Mouse (Mus musculus) neural tube, embryonic 13.5 days (tissue): ENCODE measurements around the gene Serpina3a. TPM values are rescaled to one million over a fixed set of nuclear protein-coding genes. Genes with fewer than 3 reads are reported as not detected.
"Not testable (repeated sequence)": the region's sequence is repeated elsewhere in the genome, so short reads cannot be mapped to it uniquely, and the experiment has no call there.

Experiments used
- ATAC-seq: fragments of 200-750 bp; cut with Nextera tagmentation; 2 replicates; pipeline ENCODE4 v1.8.0; 2017; ENCODE audit warnings: low read depth, mild to moderate bottlenecking, moderate TSS enrichment, moderate library complexity
- H3K27ac ChIP-seq: fragments of 300-500 bp; sonication (generic); replicated peaks from 2 replicates; pipeline ENCODE4 v1.5.1; 2015; ENCODE audit warnings: moderate library complexity, mild to moderate bottlenecking, inconsistent platforms
- H3K27me3 ChIP-seq: fragments of 300-500 bp; sonication (generic); 2 replicates; pipeline ENCODE4 v1.6.1; 2015; ENCODE audit warnings: mild to moderate bottlenecking, inconsistent platforms
- H3K36me3 ChIP-seq: fragments of 300-500 bp; sonication (generic); 2 replicates; pipeline ENCODE4 v1.6.1; 2015; ENCODE audit warnings: mild to moderate bottlenecking, inconsistent platforms
- H3K4me1 ChIP-seq: fragments of 300-500 bp; sonication (generic); replicated peaks from 2 replicates; pipeline ENCODE4 v1.6.1; 2015; ENCODE audit warnings: inconsistent platforms
- H3K4me2 ChIP-seq: fragments of 300-500 bp; sonication (generic); 2 replicates; pipeline ENCODE4 v1.6.1; 2015; ENCODE audit warnings: inconsistent platforms, mild to moderate bottlenecking, moderate library complexity
- H3K4me3 ChIP-seq: fragments of 300-500 bp; sonication (generic); 2 replicates; pipeline ENCODE4 v1.5.1; 2015; ENCODE audit warnings: mild to moderate bottlenecking, inconsistent platforms
- H3K9ac ChIP-seq: fragments of 300-500 bp; sonication (generic); 2 replicates; pipeline ENCODE4 v1.6.1; 2015; ENCODE audit warnings: moderate library complexity, mild to moderate bottlenecking, inconsistent platforms
- H3K9me3 ChIP-seq: fragments of 300-500 bp; sonication (generic); 2 replicates; pipeline ENCODE4 v1.6.1; 2016; ENCODE audit warnings: inconsistent platforms
- WGBS: fragments of 180-500 bp; shearing (Covaris S2); methylation state at CpG from one replicate; pipeline ENCODE4 v1.1.7; 2015; 5-methylcytosine and 5-hydroxymethylcytosine counted together
- polyA plus RNA-seq: library from polyadenylated mRNA; unstranded; fragments of >200 nt; fragmentation: Nextera tagmentation; extraction: Ambion mirVana; gene quantifications from 2 replicates; pipeline ENCODE4 v1.2.1, GENCODE M21; 2015

Gene Serpina3a
- polyA plus RNA-seq = not detected in 2 replicates

- not testable (repeated sequence) for H3K27ac ChIP-seq, H3K4me3 ChIP-seq, H3K4me1 ChIP-seq, ATAC-seq, H3K4me2 ChIP-seq, H3K36me3 ChIP-seq, H3K9me3 ChIP-seq, H3K27me3 ChIP-seq, H3K9ac ChIP-seq
- 94% methylated on average over 11 of the region's 11 CpGs for WGBS
Observed at GRCm38 (mm10) chr12:104112333-104112732, at the start of gene Serpina3a. Gene Serpina3a (plus strand): TSS chr12:104112724.

GRCm38 (mm10) chr12:104064532-104064931 is 48.0 kb upstream of the Serpina3a start:
- Histone ChIP-seq H3K9ac (no peak overlapping the region), H3K4me2 (no peak overlapping the region), H3K27me3 (no peaks in the 10 kb centered on the region), H3K4me3 (no peak overlapping the region), H3K36me3 (no peaks in the 10 kb centered on the region), H3K27ac (no peak overlapping the region), H3K4me1 (peaks cover 16% of the 10 kb centered on the region), H3K9me3 (no peaks in the 10 kb centered on the region)
- 71% methylated on average over 4 of the region's 4 CpGs for WGBS
- ATAC-seq = no peak

- no peak overlapping the region for H3K9ac ChIP-seq
- no peaks in the 10 kb centered on the region for H3K9me3 ChIP-seq
- H3K4me3 ChIP-seq = no peak overlapping the region
- no peak overlapping the region for H3K27ac ChIP-seq
- no peak for ATAC-seq
- 76% methylated on average over 4 of the region's 4 CpGs for WGBS
- no peak overlapping the region for H3K4me2 ChIP-seq
- H3K36me3 ChIP-seq = no peaks in the 10 kb centered on the region
- H3K4me1 ChIP-seq = peaks cover 16% of the 10 kb centered on the region
- H3K27me3 ChIP-seq = no peaks in the 10 kb centered on the region
Observed at GRCm38 (mm10) chr12:104064996-104065395, 47.5 kb upstream of the Serpina3a start.

DNA sequence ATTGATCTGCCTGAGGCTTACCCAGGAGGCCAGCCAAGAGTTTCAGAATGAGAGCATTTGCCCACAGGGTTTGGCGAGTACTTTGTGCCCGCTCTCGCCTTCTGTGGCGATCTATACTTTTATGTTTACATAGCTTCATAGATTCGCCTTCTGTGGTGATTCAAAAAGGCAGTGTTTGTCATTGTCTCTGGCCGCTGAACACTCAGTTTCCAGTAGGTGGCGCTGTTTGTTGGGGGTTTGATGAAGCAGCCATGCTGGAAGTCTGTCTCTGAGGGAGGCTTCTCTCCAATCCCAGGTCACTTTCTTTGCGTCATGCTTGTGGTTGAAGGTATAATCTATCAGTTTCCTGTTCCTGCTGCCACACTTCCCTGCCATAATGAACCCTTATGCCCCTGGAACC is 46.3 kb upstream of the Serpina3a start:
- H3K9ac ChIP-seq = no peak overlapping the region
- H3K4me2 ChIP-seq = no peak overlapping the region
- H3K36me3 ChIP-seq = no peaks in the 10 kb centered on the region
- peaks cover 16% of the 10 kb centered on the region for H3K4me1 ChIP-seq
- no peak overlapping the region for H3K4me3 ChIP-seq
- H3K27me3 ChIP-seq = no peaks in the 10 kb centered on the region
- WGBS = 21% methylated on average over 8 of the region's 8 CpGs
- no peaks in the 10 kb centered on the region for H3K9me3 ChIP-seq
- no peak overlapping the region for H3K27ac ChIP-seq
- no peak for ATAC-seq

- peak overlapping the region; percentile 57 for H3K9ac ChIP-seq
- peak overlapping the region; percentile 36 for H3K4me3 ChIP-seq
- H3K27ac ChIP-seq = peak overlapping the region; percentile 69
- 31% methylated on average over 4 of the region's 4 CpGs for WGBS
- H3K36me3 ChIP-seq = no peaks in the 10 kb centered on the region
- peak; percentile 74 for ATAC-seq
- H3K4me1 ChIP-seq = peaks cover 16% of the 10 kb centered on the region
- H3K4me2 ChIP-seq = peak overlapping the region; percentile 48
- H3K9me3 ChIP-seq = no peaks in the 10 kb centered on the region
- no peaks in the 10 kb centered on the region for H3K27me3 ChIP-seq
Observed at GRCm38 (mm10) chr12:104067549-104067948, 45.0 kb upstream of the Serpina3a start.

- ATAC-seq = peak; percentile 40; the same call in 1 of the 2 replicates
- Histone ChIP-seq H3K4me2 (no peak overlapping the region), H3K36me3 (no peaks in the 10 kb centered on the region), H3K27ac (no peak overlapping the region), H3K27me3 (no peaks in the 10 kb centered on the region), H3K4me1 (peaks cover 16% of the 10 kb centered on the region), H3K9me3 (no peaks in the 10 kb centered on the region), H3K4me3 (no peak overlapping the region), H3K9ac (no peak overlapping the region)
- WGBS = 15% methylated on average over 2 of the region's 2 CpGs
Observed at GRCm38 (mm10) chr12:104069620-104070019, 42.9 kb upstream of the Serpina3a start.

DNA sequence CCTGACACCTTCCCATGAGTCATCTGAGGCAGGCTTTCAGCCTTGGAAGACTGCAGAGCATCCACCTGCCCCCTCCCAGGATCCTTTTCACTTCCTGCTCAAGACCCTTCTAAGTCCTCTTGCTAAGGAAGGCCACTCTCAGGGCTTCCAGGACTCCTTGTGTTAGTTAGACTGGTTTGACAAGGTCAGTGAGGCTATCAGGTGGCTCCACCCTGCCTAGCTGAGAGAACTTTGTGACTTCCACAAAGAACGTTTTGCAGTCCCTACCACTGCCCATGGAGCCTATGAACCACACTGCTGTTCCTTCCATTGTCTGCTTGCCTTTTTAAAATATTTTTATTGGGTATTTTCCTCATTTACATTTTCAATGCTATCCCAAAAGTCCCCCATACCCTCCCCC is 40.8 kb upstream of the Serpina3a start:
- no peak overlapping the region for H3K27ac ChIP-seq
- WGBS = 45% methylated on average over 1 of the region's 1 CpGs
- no peak overlapping the region for H3K4me2 ChIP-seq
- ATAC-seq = no peak
- no peak overlapping the region for H3K9ac ChIP-seq
- H3K36me3 ChIP-seq = no peaks in the 10 kb centered on the region
- no peaks in the 10 kb centered on the region for H3K9me3 ChIP-seq
- no peak overlapping the region for H3K4me3 ChIP-seq
- H3K4me1 ChIP-seq = peaks cover 11% of the 10 kb centered on the region
- no peaks in the 10 kb centered on the region for H3K27me3 ChIP-seq

- Histone ChIP-seq H3K4me2 (no peak overlapping the region), H3K9me3 (no peaks in the 10 kb centered on the region), H3K27me3 (no peaks in the 10 kb centered on the region), H3K4me3 (no peak overlapping the region), H3K27ac (no peak overlapping the region), H3K36me3 (no peaks in the 10 kb centered on the region), H3K4me1 (peaks cover 5% of the 10 kb centered on the region; the same call in 1 of the 2 replicates), H3K9ac (no peak overlapping the region)
- no peak for ATAC-seq
- 70% methylated on average over 5 of the region's 5 CpGs for WGBS
Observed at GRCm38 (mm10) chr12:104072286-104072685, 40.2 kb upstream of the Serpina3a start.

- Histone ChIP-seq H3K9me3 (no peaks in the 10 kb centered on the region), H3K4me3 (no peak overlapping the region), H3K9ac (no peak overlapping the region), H3K27me3 (no peaks in the 10 kb centered on the region), H3K36me3 (no peaks in the 10 kb centered on the region), H3K27ac (no peak overlapping the region), H3K4me2 (no peak overlapping the region), H3K4me1 (no peaks in the 10 kb centered on the region)
- ATAC-seq = no peak
- WGBS = 76% methylated on average over 2 of the region's 2 CpGs
Observed at GRCm38 (mm10) chr12:104090119-104090518, 22.4 kb upstream of the Serpina3a start.

DNA sequence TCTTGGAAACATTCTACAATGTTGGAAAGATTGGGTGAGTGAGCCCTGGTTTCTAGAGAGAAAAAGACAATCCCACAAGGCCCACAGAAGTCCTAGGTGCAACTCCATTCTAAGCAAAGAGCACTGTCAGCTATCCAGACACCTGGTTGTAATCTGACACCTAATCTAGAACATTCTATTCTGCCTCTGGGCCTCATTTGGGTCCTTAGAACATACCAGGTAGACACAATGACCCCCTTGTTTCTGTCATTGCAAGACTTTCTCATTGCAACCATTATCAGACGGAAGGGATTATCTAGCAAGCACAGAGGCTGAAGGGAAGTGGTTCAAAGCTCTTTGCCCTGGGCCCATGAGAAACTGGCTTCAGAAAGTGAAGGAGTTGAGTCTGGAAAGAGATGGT is 21.2 kb upstream of the Serpina3a start:
- Histone ChIP-seq H3K4me3 (no peak overlapping the region), H3K9ac (no peak overlapping the region), H3K4me2 (no peak overlapping the region), H3K36me3 (no peaks in the 10 kb centered on the region), H3K27ac (no peak overlapping the region), H3K4me1 (no peaks in the 10 kb centered on the region), H3K9me3 (no peaks in the 10 kb centered on the region), H3K27me3 (no peaks in the 10 kb centered on the region)
- no peak for ATAC-seq
- WGBS = 83% methylated on average over 1 of the region's 1 CpGs

GRCm38 (mm10) chr12:104100768-104101167 is 11.8 kb upstream of the Serpina3a start, which contains the start of gene Serpina5:
Gene Serpina5 (plus strand): TSS chr12:104101113.
- H3K4me3 ChIP-seq = no peak within 1 kb of the TSS
- no peaks in the 10 kb centered on the region for H3K36me3 ChIP-seq
- WGBS = 93% methylated on average over 6 of the region's 6 CpGs
- no peak within 1 kb of the TSS for H3K27ac ChIP-seq
- H3K9ac ChIP-seq = no peak within 1 kb of the TSS
- H3K9me3 ChIP-seq = no peaks in the 10 kb centered on the region
- H3K4me1 ChIP-seq = no peaks in the 10 kb centered on the region
- H3K27me3 ChIP-seq = no peaks in the 10 kb centered on the region
- no peak for ATAC-seq
- no peak within 1 kb of the TSS for H3K4me2 ChIP-seq

DNA sequence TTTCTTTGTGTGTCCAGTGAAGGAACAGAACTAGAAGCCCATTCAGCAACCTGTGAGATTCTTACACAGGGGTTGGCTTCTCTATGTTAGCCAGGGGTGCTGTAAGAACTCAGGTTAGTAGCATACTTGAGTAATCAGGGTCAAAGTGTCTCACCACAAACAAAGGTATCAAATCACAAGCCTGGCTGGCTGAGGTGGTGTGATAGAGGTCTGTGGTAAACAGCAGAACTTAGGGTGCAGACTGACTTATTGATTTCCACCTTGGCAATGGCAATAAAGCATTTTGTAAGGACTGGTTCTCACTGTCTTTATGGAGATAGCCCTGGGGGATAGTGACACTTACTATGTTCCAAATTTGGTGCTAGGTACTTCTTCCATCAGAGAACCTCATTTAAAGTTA is 6.7 kb upstream of the Serpina3a start:
- no peaks in the 10 kb centered on the region for H3K9me3 ChIP-seq
- no peaks in the 10 kb centered on the region for H3K27me3 ChIP-seq
- no peak overlapping the region for H3K4me3 ChIP-seq
- H3K9ac ChIP-seq = no peak overlapping the region
- ATAC-seq = no peak
- no peaks in the 10 kb centered on the region for H3K36me3 ChIP-seq
- H3K4me1 ChIP-seq = no peaks in the 10 kb centered on the region
- no peak overlapping the region for H3K27ac ChIP-seq
- no peak overlapping the region for H3K4me2 ChIP-seq

DNA sequence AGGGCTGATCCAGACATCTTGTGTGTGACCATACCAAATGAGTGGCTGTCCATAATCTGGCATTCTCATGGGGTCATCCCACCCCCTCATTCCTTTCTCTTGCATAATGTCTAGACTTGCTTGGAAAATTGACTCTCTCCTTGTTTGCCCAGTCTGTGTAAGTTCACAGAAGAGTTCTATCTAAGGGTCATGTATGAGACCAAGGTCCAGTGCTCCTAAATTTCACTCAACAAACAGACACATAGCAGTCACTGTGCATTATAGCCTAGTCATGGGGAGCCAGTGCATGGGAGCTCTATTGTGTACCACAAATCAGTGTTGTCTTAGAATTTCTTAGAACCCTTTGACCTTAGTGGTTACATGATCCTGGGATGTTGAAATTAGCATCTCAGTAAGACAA is 5.6 kb upstream of the Serpina3a start:
- no peaks in the 10 kb centered on the region for H3K9me3 ChIP-seq
- no peak for ATAC-seq
- no peak overlapping the region for H3K9ac ChIP-seq
- H3K4me1 ChIP-seq = no peaks in the 10 kb centered on the region
- no peak overlapping the region for H3K27ac ChIP-seq
- H3K4me3 ChIP-seq = no peak overlapping the region
- H3K4me2 ChIP-seq = no peak overlapping the region
- H3K27me3 ChIP-seq = no peaks in the 10 kb centered on the region
- H3K36me3 ChIP-seq = no peaks in the 10 kb centered on the region
